Mouse (Mus musculus) ES-Bruce4 (cell line): Measurements from ENCODE around the gene Ift43.

Experiments
- CTCF ChIP-seq: IDR thresholded peaks from one replicate; pipeline ENCODE4 v1.8.1; 2011; ENCODE audit warnings: low read depth, low read length
- EP300 ChIP-seq: IDR thresholded peaks from 2 replicates; pipeline ENCODE4 v1.6.1; 2011; ENCODE audit warnings: low read depth, low read length; ENCODE audit not compliant: insufficient read depth
- POLR2A ChIP-seq: IDR thresholded peaks from one replicate; pipeline ENCODE4 v1.8.1; 2011; ENCODE audit warnings: low read length; ENCODE audit not compliant: insufficient read depth

- TF ChIP-seq POLR2A, result no peak
- no peak for TF ChIP-seq CTCF
- no peak for TF ChIP-seq EP300
Observed at GRCm38 (mm10) chr12:86059341-86059740, 23.0 kb upstream of the Ift43 start.
